Mouse (Mus musculus) adrenal gland, adult (tissue): ENCODE measurements at regions not wholly inside any gene's neighbourhood (a gene's known extent, or its start where the extent isn't known, plus 50 kb on each side); places are given as distances from the start of the nearest gene placed in this dataset.
"Not testable (repeated sequence)": the region's sequence is repeated elsewhere in the genome, so short reads cannot be mapped to it uniquely, and the experiment has no call there.

ENCODE experiments used
- DNase-seq, 2 experiments: peaks; one replicate each; pipeline ENCODE4 v3.0.0; 2022 to 2023; ENCODE audit warnings: low spot score in 1 of 2; ENCODE audit not compliant: inconsistent age in 2 of 2

DNA sequence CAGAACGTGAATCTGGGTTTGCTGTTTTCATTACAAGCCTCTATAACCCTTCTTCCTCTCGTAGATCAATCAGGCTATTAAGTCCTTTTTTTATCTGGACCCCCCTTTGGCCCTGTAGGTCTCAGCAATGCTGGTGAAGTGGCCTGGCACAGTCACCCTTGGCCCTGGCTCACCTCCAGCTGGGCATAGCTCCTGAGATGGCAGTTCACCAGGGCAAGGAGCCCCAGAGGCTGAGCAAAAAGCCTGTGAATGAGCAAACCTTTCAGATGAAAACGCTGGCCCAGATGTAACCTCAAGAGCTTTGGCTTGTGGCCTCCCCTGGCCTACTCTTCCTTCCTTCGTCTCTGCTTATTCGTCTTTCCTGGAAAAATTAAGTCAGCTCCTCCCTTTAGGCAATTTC lies 121.7 kb upstream of the Cdyl start:
- peak; percentile 67 to 90 for DNase-seq

DNA sequence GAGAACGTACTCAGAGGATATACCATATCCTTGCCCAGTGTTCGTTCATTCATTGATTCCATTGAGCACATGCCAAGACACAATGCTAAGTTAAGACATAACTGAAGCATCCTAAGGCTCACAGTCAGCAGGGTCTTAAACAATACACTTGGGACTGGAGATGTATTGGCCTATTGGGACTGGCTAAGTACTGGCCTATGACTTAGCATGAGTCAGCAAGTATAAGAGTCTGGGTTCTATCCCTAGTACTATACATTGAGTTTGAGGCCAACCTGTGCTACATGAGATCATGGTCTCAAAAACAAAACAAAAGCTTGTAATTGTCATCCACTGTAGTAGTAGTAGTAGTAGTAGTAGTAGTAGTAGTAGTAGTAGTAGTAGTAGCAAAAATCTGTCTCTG lies 119.2 kb upstream of the Cdyl start:
- DNase-seq: no peak

GRCm38 (mm10) chr13:35541053-35541452 lies 118.6 kb upstream of the Cdyl start:
- no peak for DNase-seq

DNA sequence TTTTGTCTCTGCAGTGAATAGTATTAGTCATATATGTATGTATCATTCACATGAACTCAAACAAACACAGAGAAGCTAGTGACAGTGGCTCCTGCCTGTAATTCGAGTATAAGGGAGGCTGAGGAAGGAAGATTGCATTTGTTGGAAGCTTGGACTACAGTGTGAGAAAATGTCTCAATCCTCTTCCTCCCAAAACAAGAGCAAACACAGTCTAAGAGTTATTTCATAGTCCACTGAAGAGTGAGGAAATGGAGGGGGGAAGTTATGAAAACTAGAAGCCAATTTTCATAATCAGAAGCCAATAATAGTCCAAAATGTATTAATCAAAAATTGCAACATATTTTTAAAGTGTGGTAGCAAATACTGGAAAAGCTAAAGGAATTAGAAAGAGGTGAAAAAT lies 95.6 kb upstream of the Cdyl start:
- DNase-seq: no peak

DNA sequence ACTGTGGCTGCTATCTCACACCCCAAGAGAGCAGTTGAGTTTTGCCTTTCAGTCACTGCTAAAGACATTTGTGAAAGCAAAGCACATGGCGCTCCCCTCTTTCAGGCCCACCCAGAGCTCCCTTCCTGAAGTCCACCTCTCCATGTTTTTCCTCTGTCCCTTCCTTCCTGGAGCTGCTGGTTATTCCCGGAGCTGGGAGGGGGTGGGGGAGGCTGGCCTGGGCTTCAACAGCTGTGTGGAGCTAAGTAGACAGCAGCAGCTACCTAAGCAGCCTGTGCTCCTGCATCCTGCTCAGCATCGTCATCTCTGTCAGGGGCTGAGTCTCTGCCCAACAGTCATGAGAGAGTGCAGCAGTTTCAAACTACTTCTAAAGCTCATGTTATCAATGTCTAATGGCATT lies 78.0 kb upstream of the Cdyl start:
- no peak for DNase-seq

DNA sequence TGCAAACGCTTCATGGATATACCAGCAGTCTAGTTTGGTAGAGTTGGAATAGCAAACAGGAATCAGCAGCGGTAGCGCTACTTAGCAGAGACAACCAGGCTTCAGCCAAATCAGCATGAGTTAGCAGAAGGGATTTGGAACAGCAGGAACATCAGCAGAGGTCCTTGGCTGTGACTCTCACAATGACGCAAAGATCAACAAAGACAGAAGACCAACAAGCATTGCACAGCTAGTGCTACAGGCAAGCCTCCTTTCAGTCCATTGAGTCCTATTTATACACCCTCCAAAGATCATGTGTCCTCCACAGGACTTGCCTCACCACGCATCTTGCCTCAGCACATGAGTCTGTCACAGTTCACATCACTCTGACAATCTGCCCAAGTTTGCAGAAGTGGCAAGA lies 61.6 kb upstream of the Cdyl start:
- no peak for DNase-seq

- DNase-seq: no peak
Observed at GRCm38 (mm10) chr13:35601560-35602135, 58.0 kb upstream of the Cdyl start.

GRCm38 (mm10) chr13:35603080-35603479 lies 56.6 kb upstream of the Cdyl start:
- no peak for DNase-seq

GRCm38 (mm10) chr13:35604061-35604460 lies 55.6 kb upstream of the Cdyl start:
- DNase-seq: peak in 1 of 2 experiments; percentile 48

GRCm38 (mm10) chr13:35604765-35605164 lies 54.9 kb upstream of the Cdyl start:
- no peak for DNase-seq

GRCm38 (mm10) chr13:35606857-35607561 lies 52.6 kb upstream of the Cdyl start:
- not testable (repeated sequence) for DNase-seq

- no peak for DNase-seq
Observed at GRCm38 (mm10) chr13:35607710-35608109, 51.9 kb upstream of the Cdyl start.
